Mouse (Mus musculus) G1E (cell line): ENCODE results near the gene Ctdspl.

Experiments used
- CTCF ChIP-seq: IDR thresholded peaks from 2 replicates; pipeline ENCODE4 v1.5.1; 2012; ENCODE audit warnings: low read depth, low read length, inconsistent platforms, mixed read lengths
- GATA1 ChIP-seq: IDR thresholded peaks from 2 replicates; pipeline ENCODE4 v1.6.1; 2012; ENCODE audit warnings: borderline replicate concordance, low read length, inconsistent platforms, mixed read lengths
- GATA2 ChIP-seq: IDR thresholded peaks from 2 replicates; pipeline ENCODE4 v1.6.1; 2012; ENCODE audit warnings: low read depth, low read length, inconsistent platforms, borderline replicate concordance
- POLR2AphosphoS5 ChIP-seq: IDR thresholded peaks from 2 replicates; pipeline ENCODE4 v1.6.1; 2012; ENCODE audit warnings: low read depth, low read length, inconsistent platforms; ENCODE audit not compliant: insufficient replicate concordance
- TAL1 ChIP-seq: conservative IDR thresholded peaks from 2 replicates; pipeline ENCODE4 v1.6.1; 2012; ENCODE audit warnings: low read depth, low read length, inconsistent platforms, mixed read lengths

GRCm38 (mm10) chr9:118891068-118891467, 35.2 kb upstream of the Ctdspl start:
- TF ChIP-seq CTCF = no peak
- no peak for TF ChIP-seq GATA1
- no peak for TF ChIP-seq TAL1
- no peak for TF ChIP-seq GATA2
- TF ChIP-seq POLR2AphosphoS5 = no peak
